Mouse (Mus musculus) hindbrain, embryonic 14.5 days (tissue): ENCODE results near the gene Trim50. TPM values are rescaled to one million over a fixed set of nuclear protein-coding genes. Genes with fewer than 3 reads are reported as not detected.
A peak's percentile ranks its signal among the peaks of the same experiment; 100 is the strongest.

ENCODE experiments used
- ATAC-seq: fragments of 200-750 bp; cut with Nextera tagmentation; 2 replicates; pipeline ENCODE4 v1.8.0; 2017; ENCODE audit warnings: moderate number of reproducible peaks, mild to moderate bottlenecking, moderate TSS enrichment, moderate library complexity; ENCODE audit not compliant: low FRiP score
- DNase-seq: peaks from one replicate; pipeline ENCODE4 v3.0.0-alpha.2; 2015; ENCODE audit warnings: low spot score
- H3K27ac ChIP-seq: fragments of 300-500 bp; sonication (generic); 2 replicates; pipeline ENCODE4 v1.5.1; 2014; ENCODE audit warnings: mild to moderate bottlenecking, moderate library complexity
- H3K27me3 ChIP-seq: fragments of 300-500 bp; sonication (generic); 2 replicates; pipeline ENCODE4 v1.6.1; 2014; ENCODE audit warnings: mild to moderate bottlenecking, low read length, mixed read lengths; ENCODE audit not compliant: control insufficient read depth, insufficient read depth
- H3K36me3 ChIP-seq: fragments of 300-500 bp; sonication (generic); replicated peaks from 2 replicates; pipeline ENCODE4 v1.6.1; 2014; ENCODE audit not compliant: control insufficient read depth, insufficient read depth
- H3K4me1 ChIP-seq: fragments of 300-500 bp; sonication (generic); replicated peaks from 2 replicates; pipeline ENCODE4 v1.6.1; 2014; ENCODE audit warnings: antibody characterized with exemption, low read length, mixed read lengths; ENCODE audit not compliant: control insufficient read depth, insufficient read depth
- H3K4me2 ChIP-seq: fragments of 300-500 bp; sonication (generic); replicated peaks from 2 replicates; pipeline ENCODE4 v1.6.1; 2014; ENCODE audit warnings: mild to moderate bottlenecking, moderate library complexity
- H3K4me3 ChIP-seq: fragments of 300-500 bp; sonication (generic); replicated peaks from 2 replicates; pipeline ENCODE4 v1.5.1; 2014; ENCODE audit warnings: mild to moderate bottlenecking, low read length
- H3K9ac ChIP-seq: fragments of 300-500 bp; sonication (generic); 2 replicates; pipeline ENCODE4 v1.6.1; 2014
- H3K9me3 ChIP-seq: fragments of 300-500 bp; sonication (generic); 2 replicates; pipeline ENCODE4 v1.6.1; 2016; ENCODE audit warnings: low read length; ENCODE audit not compliant: control insufficient read depth
- WGBS: fragments of 180-500 bp; shearing (Covaris S2); extraction: QIAGEN DNeasy Blood & Tissue Kit; methylation state at CpG from one replicate; pipeline ENCODE4 v1.1.7; 2014; 5-methylcytosine and 5-hydroxymethylcytosine counted together
- polyA plus RNA-seq: library from polyadenylated mRNA; unstranded; fragments of >200 nt; fragmentation: Nextera tagmentation; extraction: Ambion mirVana; gene quantifications from 2 replicates; pipeline ENCODE4 v1.2.1, GENCODE M21; 2014

Gene Trim50
- polyA plus RNA-seq, 1 experiment from 2014 or later: not detected

DNA sequence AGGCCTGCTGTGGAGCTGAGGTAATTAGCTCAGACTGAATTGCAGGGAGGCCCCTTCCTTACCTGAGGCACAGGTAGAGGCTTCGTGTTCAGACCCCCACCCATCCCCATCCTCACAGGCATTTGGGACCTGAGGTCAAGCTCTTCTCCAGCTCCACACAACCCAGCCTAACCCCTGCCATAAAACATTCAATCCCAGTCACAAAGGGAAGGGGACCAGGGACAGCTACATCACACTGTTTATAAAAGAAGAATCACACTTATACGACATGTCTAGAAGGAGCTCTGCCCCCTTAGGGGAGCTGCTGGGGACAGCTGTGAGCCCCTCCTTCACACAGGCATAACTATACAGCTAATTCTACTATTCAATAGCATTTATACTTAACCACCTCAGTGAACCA is 23.2 kb downstream of the Trim50 start:
- H3K4me2 ChIP-seq: no peak overlapping the region
- no peak overlapping the region for H3K27ac ChIP-seq
- no peak for DNase-seq
- no peaks in the 10 kb centered on the region for H3K4me1 ChIP-seq
- H3K4me3 ChIP-seq: no peak overlapping the region
- H3K27me3 ChIP-seq: no peaks in the 10 kb centered on the region
- WGBS: 74% methylated on average over 2 of the region's 2 CpGs
- no peak for ATAC-seq
- H3K36me3 ChIP-seq: peaks cover 100% of the 10 kb centered on the region
- no peaks in the 10 kb centered on the region for H3K9me3 ChIP-seq
- H3K9ac ChIP-seq: no peak overlapping the region

DNA sequence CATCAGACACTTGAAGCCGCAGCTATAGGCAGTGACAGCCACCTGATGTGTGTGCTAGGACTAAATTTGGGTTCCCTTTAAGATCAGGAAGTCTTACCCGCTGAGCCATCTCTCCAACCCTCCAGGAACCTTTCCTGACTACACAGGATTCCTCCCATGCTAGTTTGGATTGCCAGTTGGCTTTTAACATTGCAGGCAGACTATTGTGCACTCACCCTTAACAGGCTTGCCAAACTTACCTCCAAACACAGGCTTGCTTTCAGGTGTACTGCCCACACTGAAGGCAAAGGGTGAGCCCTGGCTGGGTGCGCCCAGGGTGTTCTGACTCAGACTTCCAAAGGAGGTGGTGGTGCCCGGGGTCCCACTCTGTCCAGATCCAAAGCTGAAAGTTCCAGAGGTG is 27.6 kb downstream of the Trim50 start:
- Histone ChIP-seq H3K4me2 (no peak overlapping the region), H3K4me1 (no peaks in the 10 kb centered on the region), H3K9me3 (no peaks in the 10 kb centered on the region), H3K27ac (no peak overlapping the region), H3K9ac (no peak overlapping the region), H3K4me3 (no peak overlapping the region), H3K27me3 (no peaks in the 10 kb centered on the region), H3K36me3 (peaks cover 100% of the 10 kb centered on the region)
- 99% methylated on average over 4 of the region's 4 CpGs for WGBS
- no peak for DNase-seq
- ATAC-seq: no peak

DNA sequence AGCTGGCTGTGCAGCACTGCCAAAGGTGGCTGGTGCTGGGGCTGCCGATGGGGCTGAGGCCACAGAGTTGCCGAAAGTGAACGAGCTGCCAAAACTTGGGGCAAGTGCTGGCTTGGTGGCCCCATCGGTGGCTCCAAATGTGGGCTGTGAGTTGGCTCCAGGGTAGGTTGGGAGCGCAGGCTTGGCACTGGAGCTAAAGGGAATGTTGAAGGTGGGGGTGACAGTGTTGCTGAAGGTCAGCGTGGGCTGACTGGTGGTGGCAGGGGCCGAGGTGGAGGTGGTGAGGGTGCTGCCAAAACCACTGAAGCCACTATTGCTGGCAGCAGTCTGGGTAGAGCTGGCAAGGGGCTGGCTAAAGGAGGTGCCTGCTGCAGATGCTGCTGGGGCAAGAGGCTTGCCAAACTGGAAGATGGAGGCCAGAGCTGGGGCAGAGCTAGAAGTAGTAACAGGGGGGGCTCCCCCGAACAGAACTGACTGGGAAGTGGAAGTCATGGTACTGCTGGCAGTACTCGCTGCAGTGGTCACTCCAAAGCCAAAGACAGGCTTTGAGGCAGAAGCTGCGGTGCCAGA is 28.3 kb downstream of the Trim50 start:
- DNase-seq (no peak), ATAC-seq (no peak)
- WGBS: 96% methylated on average over 10 of the region's 10 CpGs
- no peak overlapping the region for H3K4me2 ChIP-seq
- no peak overlapping the region for H3K27ac ChIP-seq
- no peak overlapping the region for H3K4me3 ChIP-seq
- H3K9me3 ChIP-seq: no peaks in the 10 kb centered on the region
- no peaks in the 10 kb centered on the region for H3K4me1 ChIP-seq
- H3K27me3 ChIP-seq: no peaks in the 10 kb centered on the region
- no peak overlapping the region for H3K9ac ChIP-seq
- peaks cover 97% of the 10 kb centered on the region for H3K36me3 ChIP-seq

DNA sequence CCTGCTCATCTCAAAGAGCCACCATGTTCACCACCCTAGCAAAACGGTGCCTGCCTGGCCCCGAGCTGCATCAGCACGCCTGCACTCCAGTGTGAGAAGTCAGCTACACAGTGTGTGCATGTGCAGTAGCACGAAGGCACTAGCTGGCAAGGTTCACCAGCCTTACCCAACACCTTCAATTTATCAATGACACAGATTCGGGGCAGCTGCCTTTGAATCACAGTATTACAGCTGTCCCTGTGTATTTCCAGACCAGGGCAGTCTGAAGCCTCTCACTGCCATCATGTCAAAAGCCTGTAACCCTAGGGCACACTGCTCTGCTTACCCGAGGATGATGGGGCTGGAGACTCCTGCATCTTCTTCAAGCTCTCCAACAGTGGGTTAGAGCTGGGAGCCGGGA is 29.7 kb downstream of the Trim50 start:
- 94% methylated on average over 7 of the region's 7 CpGs for WGBS
- Histone ChIP-seq H3K4me2 (no peak overlapping the region), H3K4me3 (no peak overlapping the region), H3K9ac (no peak overlapping the region), H3K9me3 (no peaks in the 10 kb centered on the region), H3K27ac (no peak overlapping the region), H3K4me1 (no peaks in the 10 kb centered on the region), H3K27me3 (no peaks in the 10 kb centered on the region), H3K36me3 (peaks cover 97% of the 10 kb centered on the region)
- DNase-seq (no peak), ATAC-seq (no peak)

DNA sequence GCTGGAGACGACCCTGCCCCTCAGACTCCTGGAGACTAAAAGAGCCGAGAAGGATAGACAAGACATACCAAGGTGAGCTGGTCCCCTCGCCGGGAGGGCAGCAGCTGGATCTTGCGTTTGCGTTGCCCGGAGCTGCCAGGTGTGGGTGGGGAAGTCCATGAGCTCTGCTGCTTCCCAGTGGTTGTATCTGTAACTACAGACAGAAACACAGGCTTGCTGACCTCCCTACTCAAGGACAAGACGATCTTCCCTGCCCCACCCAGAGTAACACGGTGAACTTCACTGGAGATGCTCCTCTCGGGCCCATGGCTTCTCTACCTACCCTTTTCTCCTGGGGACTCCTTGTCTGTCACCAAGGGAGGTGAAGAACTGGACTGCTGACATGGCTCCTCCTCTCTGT is 30.7 kb downstream of the Trim50 start:
- DNase-seq (no peak), ATAC-seq (no peak)
- Histone ChIP-seq H3K9ac (no peak overlapping the region), H3K9me3 (no peaks in the 10 kb centered on the region), H3K27ac (no peak overlapping the region), H3K36me3 (peaks cover 97% of the 10 kb centered on the region), H3K4me2 (no peak overlapping the region), H3K27me3 (no peaks in the 10 kb centered on the region), H3K4me1 (no peaks in the 10 kb centered on the region), H3K4me3 (no peak overlapping the region)
- 89% methylated on average over 10 of the region's 10 CpGs for WGBS

DNA sequence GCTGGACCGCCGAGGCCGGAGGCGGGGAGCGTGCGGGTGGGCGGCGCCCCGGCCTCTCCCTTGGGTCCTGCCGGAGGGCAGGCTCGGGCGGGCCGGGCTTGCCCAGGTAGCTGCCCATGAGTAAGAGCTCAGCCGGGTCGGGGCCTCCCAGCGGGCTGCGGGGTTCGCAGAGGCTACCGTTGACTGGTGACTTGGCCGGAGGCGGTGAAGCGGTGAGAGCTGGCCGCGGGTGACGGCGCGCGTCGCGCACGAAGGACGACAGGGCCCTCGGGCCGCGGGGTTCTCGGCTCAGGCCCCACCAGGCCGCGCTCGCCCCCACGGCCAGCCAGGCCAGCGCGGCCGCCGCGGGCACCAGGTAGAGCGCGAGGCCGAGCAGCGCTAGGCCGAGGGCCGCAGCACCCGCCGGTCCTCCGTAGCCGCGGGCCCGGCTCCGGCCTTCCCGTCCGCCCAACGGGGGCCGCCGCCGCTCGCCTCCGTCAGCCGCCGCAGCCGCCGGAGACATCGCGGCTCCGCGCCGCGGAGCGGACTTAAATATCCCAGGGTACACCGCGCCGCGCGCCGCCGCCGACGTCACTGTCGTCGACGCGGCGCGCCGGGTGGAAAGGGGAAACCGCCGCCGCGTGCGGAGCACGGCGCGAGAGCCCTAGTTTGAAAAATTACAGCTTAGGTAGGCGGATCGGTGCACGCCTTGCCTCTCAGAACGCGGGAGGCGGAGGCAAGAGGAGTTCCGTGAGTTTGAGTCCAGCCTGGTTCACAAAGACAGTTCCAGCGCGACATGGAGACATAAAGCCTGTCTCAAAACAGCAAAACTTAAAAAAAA is 41.1 kb downstream of the Trim50 start, which contains the start of gene Pom121:
Gene Pom121 (minus strand): TSS at position 543 of the 820 bp plus-strand sequence.
- DNase-seq (peak; percentile 92), ATAC-seq (peak; percentile 89)
- Histone ChIP-seq H3K4me1 (peaks cover 10% of the 10 kb centered on the region), H3K9me3 (no peaks in the 10 kb centered on the region), H3K9ac (peak within 1 kb of the TSS; percentile 95), H3K36me3 (peaks cover 29% of the 10 kb centered on the region), H3K4me3 (peak within 1 kb of the TSS; percentile 89), H3K27ac (peak within 1 kb of the TSS; percentile 63), H3K27me3 (no peaks in the 10 kb centered on the region), H3K4me2 (peak within 1 kb of the TSS; percentile 71)
- WGBS: under 1% methylated on average over 98 of the region's 110 CpGs

DNA sequence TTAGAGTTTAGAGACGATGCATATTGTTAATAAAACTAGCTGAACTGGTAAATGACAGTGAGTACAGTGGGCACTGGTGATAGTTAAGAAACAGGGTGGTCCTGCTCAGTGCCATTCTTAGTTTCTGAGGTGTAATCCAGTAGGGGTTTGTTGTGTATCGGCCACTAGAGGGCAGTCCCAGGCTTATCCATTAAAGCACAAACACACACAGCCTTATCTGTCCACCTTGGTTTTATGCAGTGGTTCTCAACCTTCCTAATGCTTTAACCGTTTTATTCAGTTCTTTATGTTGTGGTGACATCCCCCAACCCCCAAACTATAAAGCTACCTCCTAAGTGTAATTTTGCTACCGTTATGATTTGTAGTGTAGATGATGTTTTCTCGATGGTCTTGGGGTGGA is 42.7 kb downstream of the Trim50 start:
- Histone ChIP-seq H3K4me3 (no peak overlapping the region), H3K9ac (no peak overlapping the region), H3K27ac (no peak overlapping the region), H3K27me3 (no peaks in the 10 kb centered on the region), H3K36me3 (peaks cover 14% of the 10 kb centered on the region), H3K4me2 (no peak overlapping the region), H3K9me3 (no peaks in the 10 kb centered on the region), H3K4me1 (peaks cover 10% of the 10 kb centered on the region)
- no peak for ATAC-seq
- WGBS: 60% methylated on average over 5 of the region's 5 CpGs
- DNase-seq: peak; percentile 52

DNA sequence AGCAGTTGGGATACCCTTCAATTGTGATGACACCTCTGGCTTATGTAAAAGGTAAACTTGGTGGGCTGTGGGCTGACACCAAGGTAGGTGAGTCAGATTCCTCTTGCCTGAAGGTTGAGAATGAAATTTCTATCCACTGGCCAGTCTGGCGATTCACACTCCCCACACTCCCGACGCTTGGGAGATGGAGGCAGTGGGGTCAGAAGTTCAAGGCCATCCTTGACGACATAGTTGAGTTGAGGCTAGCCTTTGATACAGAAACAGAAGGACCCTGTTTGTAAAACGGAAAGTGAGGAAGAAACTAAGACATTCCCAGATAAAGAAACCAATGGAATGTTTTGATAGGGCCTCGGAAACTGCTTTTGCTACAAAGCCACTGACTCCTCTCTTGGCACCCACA is 46.3 kb downstream of the Trim50 start:
- no peaks in the 10 kb centered on the region for H3K27me3 ChIP-seq
- H3K4me2 ChIP-seq: no peak overlapping the region
- 76% methylated on average over 6 of the region's 6 CpGs for WGBS
- DNase-seq (no peak), ATAC-seq (no peak)
- H3K9me3 ChIP-seq: no peaks in the 10 kb centered on the region
- H3K4me3 ChIP-seq: no peak overlapping the region
- H3K36me3 ChIP-seq: no peaks in the 10 kb centered on the region
- no peak overlapping the region for H3K9ac ChIP-seq
- H3K27ac ChIP-seq: no peak overlapping the region
- H3K4me1 ChIP-seq: no peaks in the 10 kb centered on the region

DNA sequence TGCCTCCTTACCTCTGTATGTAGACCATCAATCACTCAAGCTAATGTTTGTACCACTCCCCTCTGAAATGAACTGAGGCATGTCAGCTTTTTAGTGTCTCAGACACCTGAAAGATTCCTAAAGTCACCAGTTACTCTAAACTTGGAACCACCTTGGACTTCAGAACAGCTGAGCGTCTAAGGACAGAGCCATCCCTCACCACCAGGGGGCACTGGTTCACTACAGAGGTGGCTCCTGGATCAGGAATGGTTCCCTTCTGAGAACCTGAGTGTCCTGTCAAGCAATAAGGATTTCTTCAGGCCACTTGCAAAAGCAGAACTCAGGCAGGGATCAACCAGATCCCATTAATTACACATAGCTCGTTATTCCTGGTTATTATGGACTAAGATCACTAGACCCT is 47.1 kb downstream of the Trim50 start:
- 13% methylated on average over 2 of the region's 2 CpGs for WGBS
- peak; percentile 91 for DNase-seq
- Histone ChIP-seq H3K4me3 (no peak overlapping the region), H3K4me2 (no peak overlapping the region), H3K4me1 (no peaks in the 10 kb centered on the region), H3K27me3 (no peaks in the 10 kb centered on the region), H3K36me3 (no peaks in the 10 kb centered on the region), H3K9ac (no peak overlapping the region), H3K27ac (no peak overlapping the region), H3K9me3 (no peaks in the 10 kb centered on the region)
- ATAC-seq: peak; percentile 57; the same call in 1 of the 2 replicates
